Mouse (Mus musculus): ENCODE measurements around the gene Napsa. TPM values are rescaled to one million over a fixed set of nuclear protein-coding genes. Genes with fewer than 3 reads are reported as not detected.

Napsa gene
- polyA plus RNA-seq, 1 experiment from 2014 or later = 1.1 TPM

DNA sequence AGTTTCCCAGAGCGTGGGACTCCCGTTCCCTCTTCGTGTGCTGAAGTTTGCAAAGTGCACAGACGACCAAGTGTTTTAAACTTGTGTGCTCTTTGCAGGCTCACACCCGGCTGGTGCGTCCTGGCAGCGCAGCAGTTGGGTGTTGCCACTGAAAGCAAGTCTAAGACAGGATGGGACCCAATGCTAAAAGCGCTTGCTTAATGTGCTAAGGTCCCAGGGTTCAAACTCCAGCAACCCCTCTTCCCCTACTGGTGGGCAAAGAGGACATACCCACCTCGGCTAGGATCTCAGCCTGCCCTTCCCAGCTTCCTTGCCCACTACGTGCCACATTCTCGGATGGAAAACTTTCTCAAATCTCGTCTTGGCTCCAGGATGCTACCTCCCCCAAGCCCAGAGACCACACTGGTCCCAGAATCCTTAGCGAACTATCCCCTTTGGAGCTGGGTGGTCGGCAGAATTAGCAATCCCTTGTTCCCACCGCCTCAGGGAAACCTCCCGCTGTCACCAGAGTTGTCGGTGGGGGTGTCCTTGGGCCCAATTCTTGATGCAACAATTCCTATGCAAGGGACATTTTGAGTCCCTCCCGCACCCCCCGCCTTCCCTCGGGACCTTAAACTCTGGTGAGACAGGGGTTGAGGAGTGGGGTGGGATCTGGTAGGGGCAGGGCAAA is 31.1 kb downstream of the Napsa start:
- 2% methylated on average over 20 of the region's 20 CpGs for WGBS
- Histone ChIP-seq H3K4me2 (ENCODE audit: low read length) (peak overlapping the region; percentile 49), H3K9ac (replicated peaks; ENCODE audit: low read length) (no peak overlapping the region), H3K9me3 (ENCODE audit: control insufficient read depth, low read length) (no peaks in the 10 kb centered on the region), H3K4me1 (ENCODE audit: control insufficient read depth, insufficient read depth, low read length) (peaks cover 20% of the 10 kb centered on the region), H3K27ac (replicated peaks; ENCODE audit: low read depth, low read length) (no peak overlapping the region), H3K27me3 (ENCODE audit: control insufficient read depth, insufficient read depth, low read length) (peaks cover 42% of the 10 kb centered on the region), H3K36me3 (ENCODE audit: control insufficient read depth, insufficient read depth, low read length) (no peaks in the 10 kb centered on the region), H3K4me3 (replicated peaks; ENCODE audit: low read depth, low read length) (no peak overlapping the region)
- DNase-seq (peak; percentile 15), ATAC-seq (ENCODE audit: low FRiP score, low TSS enrichment) (no peak)

DNA sequence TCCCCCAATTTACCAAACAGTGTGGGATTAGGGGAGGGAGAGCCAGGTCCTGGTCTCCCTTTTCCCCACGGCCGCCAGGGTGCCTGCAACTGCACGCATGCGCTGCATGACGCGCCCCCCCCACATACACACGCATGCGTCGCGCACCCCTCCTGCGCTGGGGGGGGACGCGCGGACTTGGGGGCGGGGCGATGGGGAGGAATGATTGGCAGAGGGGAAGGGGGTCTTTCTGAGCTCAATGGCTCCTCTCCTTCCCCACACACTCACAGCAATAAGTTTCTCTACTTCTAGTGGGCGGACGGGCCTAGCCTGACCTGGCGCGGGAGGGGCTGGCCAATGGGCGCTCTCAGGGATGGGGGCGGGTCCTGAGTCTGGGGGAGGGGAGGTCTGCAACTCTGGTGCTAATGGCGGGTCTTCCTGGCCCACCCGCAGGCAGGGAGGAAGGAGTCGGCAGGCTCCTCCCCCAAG is 32.0 kb downstream of the Napsa start:
- H3K4me1 ChIP-seq (ENCODE audit: control insufficient read depth, insufficient read depth, low read length) = peaks cover 20% of the 10 kb centered on the region
- H3K27me3 ChIP-seq (ENCODE audit: control insufficient read depth, insufficient read depth, low read length) = peaks cover 42% of the 10 kb centered on the region
- no peak overlapping the region for H3K9ac ChIP-seq (replicated peaks; ENCODE audit: low read length)
- WGBS = under 1% methylated on average over 22 of the region's 25 CpGs
- H3K36me3 ChIP-seq (ENCODE audit: control insufficient read depth, insufficient read depth, low read length) = no peaks in the 10 kb centered on the region
- H3K4me2 ChIP-seq (ENCODE audit: low read length) = peak overlapping the region; percentile 49
- ATAC-seq (ENCODE audit: low FRiP score, low TSS enrichment) (peak; percentile 59), DNase-seq (peak; percentile 79)
- H3K4me3 ChIP-seq (replicated peaks; ENCODE audit: low read depth, low read length) = peak overlapping the region; percentile 19
- H3K9me3 ChIP-seq (ENCODE audit: control insufficient read depth, low read length) = no peaks in the 10 kb centered on the region
- no peak overlapping the region for H3K27ac ChIP-seq (replicated peaks; ENCODE audit: low read depth, low read length)

DNA sequence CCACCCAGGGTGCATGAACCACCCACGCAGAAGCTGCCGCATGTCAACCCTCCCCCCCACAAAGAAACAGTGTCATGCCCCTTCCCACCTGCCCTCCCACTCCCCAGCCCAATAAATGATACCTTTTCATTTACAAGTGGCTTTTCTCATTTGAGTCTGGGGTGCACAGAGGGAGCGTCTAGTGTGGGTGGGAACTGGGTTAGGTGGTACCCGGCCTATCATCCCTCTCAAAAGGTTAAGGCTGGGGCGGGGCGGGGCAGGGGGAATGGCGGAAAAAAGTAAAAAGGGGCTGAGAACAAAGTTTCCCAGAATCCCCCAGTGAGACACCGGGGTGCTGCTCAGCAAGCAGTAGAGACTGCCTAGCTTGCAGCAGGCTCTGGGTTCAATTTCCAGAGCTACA is 32.4 kb downstream of the Napsa start:
- Histone ChIP-seq H3K36me3 (ENCODE audit: control insufficient read depth, insufficient read depth, low read length) (no peaks in the 10 kb centered on the region), H3K27me3 (ENCODE audit: control insufficient read depth, insufficient read depth, low read length) (peaks cover 42% of the 10 kb centered on the region), H3K9me3 (ENCODE audit: control insufficient read depth, low read length) (no peaks in the 10 kb centered on the region), H3K27ac (replicated peaks; ENCODE audit: low read depth, low read length) (no peak overlapping the region), H3K9ac (replicated peaks; ENCODE audit: low read length) (no peak overlapping the region), H3K4me1 (ENCODE audit: control insufficient read depth, insufficient read depth, low read length) (peaks cover 20% of the 10 kb centered on the region), H3K4me2 (ENCODE audit: low read length) (peak overlapping the region; percentile 49), H3K4me3 (replicated peaks; ENCODE audit: low read depth, low read length) (no peak overlapping the region; the same call in 1 of the 2 replicates)
- WGBS = under 1% methylated on average over 8 of the region's 8 CpGs
- ATAC-seq (ENCODE audit: low FRiP score, low TSS enrichment) (no peak), DNase-seq (no peak)

DNA sequence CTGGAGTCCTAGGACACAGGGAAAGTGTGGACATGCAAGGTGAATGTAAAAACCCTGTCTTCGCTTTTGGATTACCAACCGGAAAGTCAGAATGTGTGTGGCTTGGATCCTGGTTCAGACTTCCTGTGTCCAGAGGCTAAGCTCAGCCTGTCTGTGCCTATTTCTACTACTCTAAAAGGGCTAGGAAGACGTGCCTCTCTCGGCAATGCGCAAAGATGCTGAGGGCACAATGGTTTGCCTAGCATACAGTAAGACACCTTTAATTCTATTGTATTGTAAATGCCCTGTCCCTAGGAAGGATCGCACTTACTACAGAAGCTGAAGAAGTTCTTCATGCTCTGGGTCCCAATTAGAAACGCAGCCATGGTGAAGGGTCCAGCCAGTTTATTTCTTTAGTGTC is 33.3 kb downstream of the Napsa start:
- DNase-seq (peak; percentile 2), ATAC-seq (ENCODE audit: low FRiP score, low TSS enrichment) (no peak)
- peaks cover 42% of the 10 kb centered on the region for H3K27me3 ChIP-seq (ENCODE audit: control insufficient read depth, insufficient read depth, low read length)
- peaks cover 20% of the 10 kb centered on the region for H3K4me1 ChIP-seq (ENCODE audit: control insufficient read depth, insufficient read depth, low read length)
- no peaks in the 10 kb centered on the region for H3K36me3 ChIP-seq (ENCODE audit: control insufficient read depth, insufficient read depth, low read length)
- no peaks in the 10 kb centered on the region for H3K9me3 ChIP-seq (ENCODE audit: control insufficient read depth, low read length)
- no peak overlapping the region for H3K9ac ChIP-seq (replicated peaks; ENCODE audit: low read length)
- WGBS = 28% methylated on average over 7 of the region's 7 CpGs
- no peak overlapping the region for H3K4me3 ChIP-seq (replicated peaks; ENCODE audit: low read depth, low read length)
- H3K4me2 ChIP-seq (ENCODE audit: low read length) = no peak overlapping the region
- H3K27ac ChIP-seq (replicated peaks; ENCODE audit: low read depth, low read length) = no peak overlapping the region

DNA sequence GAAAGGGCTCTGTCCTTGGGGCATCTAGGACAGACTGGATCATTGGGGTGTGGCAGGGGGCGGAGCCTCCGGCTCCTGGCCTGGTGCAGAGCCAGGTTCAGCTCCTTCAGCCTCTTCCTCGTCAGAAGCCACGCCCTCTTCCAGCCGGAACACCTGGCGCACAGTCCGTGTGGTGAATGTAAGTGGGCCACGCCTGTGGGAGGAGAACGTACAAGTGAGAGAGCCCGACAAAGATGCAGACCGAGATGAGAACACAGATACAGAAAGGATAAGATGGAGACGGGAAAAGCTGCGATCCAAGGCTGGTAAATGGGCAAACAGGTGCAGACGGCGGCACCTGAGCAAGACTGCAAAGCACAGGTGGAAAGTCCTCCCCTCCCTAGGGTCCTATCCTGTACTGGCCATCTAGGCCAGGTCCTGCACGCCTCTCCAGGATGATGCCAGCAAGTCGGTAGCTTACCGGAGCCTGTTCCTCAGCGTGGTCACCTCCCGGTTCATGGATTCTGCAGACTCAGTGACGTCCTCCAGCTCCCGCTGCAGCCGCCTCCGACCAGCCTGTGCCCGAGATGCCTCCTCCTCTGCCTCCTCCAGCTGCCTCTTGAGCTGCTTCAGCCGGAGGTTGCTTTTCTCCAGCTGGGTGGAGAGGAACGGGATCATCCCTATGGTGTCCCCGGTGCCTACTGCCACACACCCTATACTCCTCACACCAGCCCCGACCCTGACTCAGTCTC is 34.2 kb downstream of the Napsa start:
- H3K27ac ChIP-seq (replicated peaks; ENCODE audit: low read depth, low read length) = no peak overlapping the region
- H3K4me2 ChIP-seq (ENCODE audit: low read length) = peak overlapping the region; percentile 12; the same call in 1 of the 2 replicates
- no peaks in the 10 kb centered on the region for H3K9me3 ChIP-seq (ENCODE audit: control insufficient read depth, low read length)
- DNase-seq = peak; percentile 2
- H3K9ac ChIP-seq (replicated peaks; ENCODE audit: low read length) = no peak overlapping the region
- H3K36me3 ChIP-seq (ENCODE audit: control insufficient read depth, insufficient read depth, low read length) = no peaks in the 10 kb centered on the region
- 9% methylated on average over 29 of the region's 29 CpGs for WGBS
- H3K4me3 ChIP-seq (replicated peaks; ENCODE audit: low read depth, low read length) = no peak overlapping the region
- peaks cover 36% of the 10 kb centered on the region for H3K27me3 ChIP-seq (ENCODE audit: control insufficient read depth, insufficient read depth, low read length)
- ATAC-seq (ENCODE audit: low FRiP score, low TSS enrichment) = no peak
- H3K4me1 ChIP-seq (ENCODE audit: control insufficient read depth, insufficient read depth, low read length) = peaks cover 19% of the 10 kb centered on the region

DNA sequence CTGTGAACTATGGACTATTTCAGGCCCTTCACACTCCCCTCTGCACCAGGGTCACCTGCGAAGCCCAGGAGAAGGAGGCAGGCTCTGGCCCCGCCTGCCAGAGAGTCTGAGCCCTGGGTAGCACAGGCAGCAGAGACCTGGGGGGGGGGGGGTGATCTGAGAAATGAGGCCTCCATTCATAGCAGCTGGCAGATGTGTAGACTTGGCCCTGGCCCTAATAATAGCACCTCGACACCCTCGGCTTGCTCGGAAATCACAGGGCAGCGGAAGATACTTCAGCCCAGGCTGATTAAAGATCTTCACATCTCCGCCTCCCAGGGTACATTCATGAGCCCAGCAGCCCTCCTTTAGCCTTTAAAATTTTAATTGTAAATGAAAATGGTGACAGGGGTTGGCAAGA is 40.0 kb downstream of the Napsa start:
- Histone ChIP-seq H3K36me3 (ENCODE audit: control insufficient read depth, insufficient read depth, low read length) (no peaks in the 10 kb centered on the region), H3K4me1 (ENCODE audit: control insufficient read depth, insufficient read depth, low read length) (no peaks in the 10 kb centered on the region), H3K27me3 (ENCODE audit: control insufficient read depth, insufficient read depth, low read length) (peaks cover 3% of the 10 kb centered on the region; the same call in 1 of the 2 replicates), H3K9me3 (ENCODE audit: control insufficient read depth, low read length) (no peaks in the 10 kb centered on the region), H3K9ac (replicated peaks; ENCODE audit: low read length) (no peak overlapping the region), H3K4me2 (ENCODE audit: low read length) (no peak overlapping the region), H3K27ac (replicated peaks; ENCODE audit: low read depth, low read length) (no peak overlapping the region), H3K4me3 (replicated peaks; ENCODE audit: low read depth, low read length) (no peak overlapping the region)
- 79% methylated on average over 7 of the region's 7 CpGs for WGBS
- ATAC-seq (ENCODE audit: low FRiP score, low TSS enrichment) (no peak), DNase-seq (no peak)

DNA sequence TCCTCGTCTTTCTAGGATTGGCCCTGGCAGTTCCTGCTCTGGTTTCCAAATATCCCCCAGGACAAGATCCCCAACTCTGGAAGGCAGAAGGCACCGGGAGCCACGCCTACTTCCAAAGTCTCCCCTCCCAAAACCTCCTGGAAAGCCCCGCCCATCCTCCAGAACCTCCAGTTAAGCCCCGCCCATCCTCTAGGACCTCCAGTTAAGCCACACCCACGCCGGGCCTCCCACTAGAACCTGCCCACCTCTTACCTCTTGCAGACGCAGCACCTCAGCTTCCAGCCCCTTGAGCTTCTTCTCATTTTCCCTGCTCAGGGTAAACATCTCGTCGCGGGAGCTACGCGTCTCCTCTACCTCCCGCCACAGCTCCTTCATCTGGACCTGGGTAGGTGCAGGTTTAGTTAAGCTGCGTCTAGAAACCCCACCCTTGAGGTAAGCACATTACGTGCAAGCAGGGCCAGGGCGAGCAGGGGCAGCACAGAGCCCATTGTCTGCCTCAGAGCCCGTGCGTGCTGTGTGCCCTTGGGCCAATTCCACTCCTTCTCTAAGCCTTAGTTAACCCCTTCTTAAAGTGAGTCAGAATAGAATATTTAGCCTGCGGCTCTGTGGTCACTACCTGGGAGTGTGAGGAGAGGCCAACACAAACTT is 42.0 kb downstream of the Napsa start:
- Histone ChIP-seq H3K4me2 (ENCODE audit: low read length) (peak overlapping the region; percentile 31), H3K27ac (replicated peaks; ENCODE audit: low read depth, low read length) (no peak overlapping the region), H3K27me3 (ENCODE audit: control insufficient read depth, insufficient read depth, low read length) (0 out of 2 replicates have a peak, but pooled peaks cover 2% of the 10 kb centered on the region), H3K4me1 (ENCODE audit: control insufficient read depth, insufficient read depth, low read length) (no peaks in the 10 kb centered on the region), H3K9me3 (ENCODE audit: control insufficient read depth, low read length) (no peaks in the 10 kb centered on the region), H3K9ac (replicated peaks; ENCODE audit: low read length) (no peak overlapping the region), H3K4me3 (replicated peaks; ENCODE audit: low read depth, low read length) (0 out of 2 replicates have a peak overlapping the region, but pooled peaks have one; percentile 0), H3K36me3 (ENCODE audit: control insufficient read depth, insufficient read depth, low read length) (no peaks in the 10 kb centered on the region)
- 6% methylated on average over 20 of the region's 20 CpGs for WGBS
- no peak for ATAC-seq (ENCODE audit: low FRiP score, low TSS enrichment)
- DNase-seq = no peak

DNA sequence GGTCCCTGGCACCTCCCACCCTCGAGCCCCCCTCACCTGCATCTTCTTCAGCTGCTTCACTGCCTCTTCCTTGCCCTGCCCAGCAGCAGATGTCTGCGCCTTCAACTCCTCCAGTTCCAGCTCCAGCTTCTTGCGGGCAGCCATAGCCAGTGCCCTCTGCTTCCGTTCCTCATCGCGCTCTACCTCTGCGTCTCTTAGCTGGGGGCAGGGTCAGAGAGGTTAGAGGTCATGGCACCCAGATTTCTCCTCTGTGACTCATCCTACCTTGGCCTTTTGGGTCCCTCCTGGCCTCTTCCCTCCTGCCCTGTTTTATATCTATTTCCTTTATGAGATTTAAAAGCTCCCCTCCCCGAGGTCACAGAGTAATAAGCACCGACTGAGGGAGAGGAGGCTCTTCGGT is 43.1 kb downstream of the Napsa start:
- H3K36me3 ChIP-seq (ENCODE audit: control insufficient read depth, insufficient read depth, low read length) = no peaks in the 10 kb centered on the region
- H3K4me1 ChIP-seq (ENCODE audit: control insufficient read depth, insufficient read depth, low read length) = no peaks in the 10 kb centered on the region
- no peak for ATAC-seq (ENCODE audit: low FRiP score, low TSS enrichment)
- H3K27ac ChIP-seq (replicated peaks; ENCODE audit: low read depth, low read length) = no peak overlapping the region
- DNase-seq = no peak
- no peak overlapping the region for H3K4me3 ChIP-seq (replicated peaks; ENCODE audit: low read depth, low read length)
- WGBS = 17% methylated on average over 10 of the region's 10 CpGs
- no peak overlapping the region for H3K9ac ChIP-seq (replicated peaks; ENCODE audit: low read length)
- 0 out of 2 replicates have a peak, but pooled peaks cover 7% of the 10 kb centered on the region for H3K9me3 ChIP-seq (ENCODE audit: control insufficient read depth, low read length)
- 0 out of 2 replicates have a peak, but pooled peaks cover 2% of the 10 kb centered on the region for H3K27me3 ChIP-seq (ENCODE audit: control insufficient read depth, insufficient read depth, low read length)
- H3K4me2 ChIP-seq (ENCODE audit: low read length) = no peak overlapping the region

Measured in midbrain, embryonic 14.5 days (tissue).